Mouse (Mus musculus) bone marrow, adult 2 months (tissue): ENCODE data around the gene Hhat.

Experiments
- CTCF ChIP-seq: fragments of 200-500 bp; IDR thresholded peaks from 2 replicates; pipeline ENCODE4 v1.5.1; 2011; ENCODE audit warnings: low read length, control low read depth; ENCODE audit not compliant: control insufficient read depth, insufficient read depth
- POLR2A ChIP-seq: fragments of 200-500 bp; IDR thresholded peaks from 2 replicates; pipeline ENCODE4 v1.6.1; 2011; ENCODE audit warnings: low read depth, mild to moderate bottlenecking, control low read depth, low read length, borderline replicate concordance; ENCODE audit not compliant: control insufficient read depth

DNA sequence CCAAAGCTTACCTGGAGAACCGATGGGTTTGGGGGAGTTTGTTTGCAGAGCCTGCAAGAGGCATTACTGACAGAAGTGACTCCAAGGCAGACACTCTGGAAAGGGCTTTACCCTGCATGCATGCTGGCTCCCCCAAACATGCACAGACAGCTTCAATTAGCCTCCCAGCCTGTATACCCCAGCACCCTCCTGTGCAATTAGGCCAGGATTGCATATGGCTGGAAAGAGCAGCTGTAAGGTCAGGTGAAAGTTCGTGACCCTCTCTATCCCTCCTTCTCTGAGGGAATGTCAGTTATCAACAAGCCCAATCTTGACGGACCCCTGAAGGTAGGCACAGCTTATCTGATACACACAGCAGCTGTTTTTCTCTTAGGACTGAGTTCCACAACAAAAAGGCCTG is 43.7 kb upstream of the Hhat start:
- no peak for TF ChIP-seq POLR2A
- no peak for TF ChIP-seq CTCF
